Mouse (Mus musculus): Measurements from ENCODE around the gene Slc12a9. TPM values are rescaled to one million over a fixed set of nuclear protein-coding genes. Genes with fewer than 3 reads are reported as not detected.
A peak's percentile ranks its signal among the peaks of the same experiment; 100 is the strongest.

Gene Slc12a9
- polyA plus RNA-seq, 1 experiment from 2014 or later: 13.0 TPM

- Histone ChIP-seq H3K27me3 (replicated peaks) (no peaks in the 10 kb centered on the region), H3K27ac (no peak overlapping the region), H3K9me3 (no peaks in the 10 kb centered on the region), H3K4me1 (peaks cover 24% of the 10 kb centered on the region), H3K4me3 (replicated peaks) (peak overlapping the region; percentile 95), H3K4me2 (peak overlapping the region; percentile 54), H3K36me3 (peaks cover 51% of the 10 kb centered on the region), H3K9ac (peak overlapping the region; percentile 1; the same call in 1 of the 2 replicates)
- no peak for ATAC-seq (ENCODE audit: insufficient read depth, low FRiP score, low read depth)
- WGBS: 50% methylated on average over 3 of the region's 3 CpGs
These were observed 27.6 kb downstream of the Slc12a9 start for GRCm38 (mm10) chr5:137305822-137306221.

- Histone ChIP-seq H3K4me2 (peak overlapping the region; percentile 54), H3K4me1 (peaks cover 24% of the 10 kb centered on the region), H3K9me3 (no peaks in the 10 kb centered on the region), H3K9ac (no peak overlapping the region), H3K27ac (no peak overlapping the region), H3K4me3 (replicated peaks) (0 out of 2 replicates have a peak overlapping the region, but pooled peaks have one; percentile 95), H3K36me3 (peaks cover 51% of the 10 kb centered on the region), H3K27me3 (replicated peaks) (no peaks in the 10 kb centered on the region)
- ATAC-seq (ENCODE audit: insufficient read depth, low FRiP score, low read depth): no peak
- 44% methylated on average over 4 of the region's 4 CpGs for WGBS
These were observed 28.6 kb downstream of the Slc12a9 start for GRCm38 (mm10) chr5:137304816-137305215.

GRCm38 (mm10) chr5:137304165-137304564, 29.2 kb downstream of the Slc12a9 start:
- Histone ChIP-seq H3K4me1 (peaks cover 24% of the 10 kb centered on the region), H3K9ac (no peak overlapping the region), H3K27me3 (replicated peaks) (no peaks in the 10 kb centered on the region), H3K36me3 (peaks cover 51% of the 10 kb centered on the region), H3K4me3 (replicated peaks) (no peak overlapping the region), H3K27ac (no peak overlapping the region), H3K9me3 (no peaks in the 10 kb centered on the region), H3K4me2 (no peak overlapping the region)
- 67% methylated on average over 3 of the region's 3 CpGs for WGBS
- ATAC-seq (ENCODE audit: insufficient read depth, low FRiP score, low read depth): no peak

GRCm38 (mm10) chr5:137303609-137304008, 29.8 kb downstream of the Slc12a9 start:
- Histone ChIP-seq H3K9me3 (no peaks in the 10 kb centered on the region), H3K4me1 (peaks cover 24% of the 10 kb centered on the region), H3K36me3 (peaks cover 51% of the 10 kb centered on the region), H3K9ac (no peak overlapping the region), H3K4me2 (no peak overlapping the region), H3K27ac (no peak overlapping the region), H3K4me3 (replicated peaks) (no peak overlapping the region), H3K27me3 (replicated peaks) (no peaks in the 10 kb centered on the region)
- ATAC-seq (ENCODE audit: insufficient read depth, low FRiP score, low read depth): no peak
- WGBS: 64% methylated on average over 4 of the region's 4 CpGs

GRCm38 (mm10) chr5:137301253-137301652, 32.1 kb downstream of the Slc12a9 start:
- 76% methylated on average over 21 of the region's 21 CpGs for WGBS
- peaks cover 73% of the 10 kb centered on the region for H3K36me3 ChIP-seq

GRCm38 (mm10) chr5:137299240-137299639, 34.2 kb downstream of the Slc12a9 start:
- Histone ChIP-seq H3K36me3 (peaks cover 83% of the 10 kb centered on the region), H3K9me3 (no peaks in the 10 kb centered on the region)

More at GRCm38 (mm10) chr5:137301253-137301652, 32.1 kb downstream of the Slc12a9 start:
- Histone ChIP-seq H3K27ac (no peak overlapping the region), H3K4me3 (replicated peaks) (no peak overlapping the region), H3K4me2 (no peak overlapping the region), H3K9ac (no peak overlapping the region), H3K27me3 (replicated peaks) (no peaks in the 10 kb centered on the region), H3K4me1 (peaks cover 23% of the 10 kb centered on the region), H3K9me3 (no peaks in the 10 kb centered on the region)
- ATAC-seq (ENCODE audit: insufficient read depth, low FRiP score, low read depth): peak; percentile 45; the same call in 1 of the 2 replicates

GRCm38 (mm10) chr5:137297126-137297525, 36.3 kb downstream of the Slc12a9 start:
- H3K9me3 ChIP-seq: no peaks in the 10 kb centered on the region
- no peak overlapping the region for H3K4me3 ChIP-seq (replicated peaks)
- peaks cover 19% of the 10 kb centered on the region for H3K4me1 ChIP-seq
- H3K9ac ChIP-seq: no peak overlapping the region
- no peak for ATAC-seq (ENCODE audit: insufficient read depth, low FRiP score, low read depth)
- 84% methylated on average over 14 of the region's 14 CpGs for WGBS
- H3K27ac ChIP-seq: no peak overlapping the region
- H3K4me2 ChIP-seq: no peak overlapping the region
- peaks cover 67% of the 10 kb centered on the region for H3K36me3 ChIP-seq
- no peaks in the 10 kb centered on the region for H3K27me3 ChIP-seq (replicated peaks)

More at GRCm38 (mm10) chr5:137299240-137299639, 34.2 kb downstream of the Slc12a9 start:
- Histone ChIP-seq H3K27ac (no peak overlapping the region), H3K4me3 (replicated peaks) (no peak overlapping the region), H3K9ac (no peak overlapping the region), H3K4me1 (peaks cover 13% of the 10 kb centered on the region), H3K27me3 (replicated peaks) (no peaks in the 10 kb centered on the region), H3K4me2 (no peak overlapping the region)
- WGBS: 88% methylated on average over 7 of the region's 7 CpGs
- ATAC-seq (ENCODE audit: insufficient read depth, low FRiP score, low read depth): no peak

- WGBS: 89% methylated on average over 15 of the region's 15 CpGs
- H3K4me2 ChIP-seq: no peak overlapping the region
- no peaks in the 10 kb centered on the region for H3K9me3 ChIP-seq
- H3K27me3 ChIP-seq (replicated peaks): peaks cover under 1% of the 10 kb centered on the region; the same call in 1 of the 2 replicates
- no peak overlapping the region for H3K4me3 ChIP-seq (replicated peaks)
- ATAC-seq (ENCODE audit: insufficient read depth, low FRiP score, low read depth): no peak
- H3K4me1 ChIP-seq: peaks cover 19% of the 10 kb centered on the region
- no peak overlapping the region for H3K27ac ChIP-seq
- no peak overlapping the region for H3K9ac ChIP-seq
- peaks cover 55% of the 10 kb centered on the region for H3K36me3 ChIP-seq
These were observed 37.7 kb downstream of the Slc12a9 start for GRCm38 (mm10) chr5:137295712-137296111.

- peak overlapping the region; percentile 61 for H3K4me3 ChIP-seq (replicated peaks)
- no peak overlapping the region for H3K9ac ChIP-seq
- H3K4me2 ChIP-seq: peak overlapping the region; percentile 99
- no peak for ATAC-seq (ENCODE audit: insufficient read depth, low FRiP score, low read depth)
- peaks cover 19% of the 10 kb centered on the region for H3K4me1 ChIP-seq
- no peaks in the 10 kb centered on the region for H3K9me3 ChIP-seq
- H3K27me3 ChIP-seq (replicated peaks): peaks cover 4% of the 10 kb centered on the region; the same call in 1 of the 2 replicates
- H3K27ac ChIP-seq: peak overlapping the region; percentile 98; the same call in 1 of the 2 replicates
- 77% methylated on average over 9 of the region's 9 CpGs for WGBS
- peaks cover 51% of the 10 kb centered on the region for H3K36me3 ChIP-seq
These were observed 38.1 kb downstream of the Slc12a9 start for GRCm38 (mm10) chr5:137295296-137295695.

- peaks cover 19% of the 10 kb centered on the region for H3K4me1 ChIP-seq
- peaks cover 9% of the 10 kb centered on the region; the same call in 1 of the 2 replicates for H3K27me3 ChIP-seq (replicated peaks)
- H3K9me3 ChIP-seq: no peaks in the 10 kb centered on the region
- peak overlapping the region; percentile 53 for H3K9ac ChIP-seq
- peak overlapping the region; percentile 61 for H3K4me3 ChIP-seq (replicated peaks)
- peak overlapping the region; percentile 98 for H3K27ac ChIP-seq
- H3K36me3 ChIP-seq: peaks cover 45% of the 10 kb centered on the region
- peak overlapping the region; percentile 99 for H3K4me2 ChIP-seq
- 7% methylated on average over 18 of the region's 18 CpGs for WGBS
- ATAC-seq (ENCODE audit: insufficient read depth, low FRiP score, low read depth): peak; percentile 25
These were observed 38.7 kb downstream of the Slc12a9 start for GRCm38 (mm10) chr5:137294744-137295093.

GRCm38 (mm10) chr5:137293839-137294743, 39.3 kb downstream of the Slc12a9 start, which contains the start of gene Ufsp1:
Gene Ufsp1, plus strand, starts transcription at chr5:137294629.
- no peaks in the 10 kb centered on the region for H3K9me3 ChIP-seq
- H3K4me3 ChIP-seq (replicated peaks): peak within 1 kb of the TSS; percentile 61
- peaks cover 14% of the 10 kb centered on the region for H3K27me3 ChIP-seq (replicated peaks)
- peak within 1 kb of the TSS; percentile 98 for H3K27ac ChIP-seq
- peaks cover 39% of the 10 kb centered on the region for H3K36me3 ChIP-seq
- peak; percentile 89 for ATAC-seq (ENCODE audit: insufficient read depth, low FRiP score, low read depth)
- H3K4me1 ChIP-seq: peaks cover 24% of the 10 kb centered on the region
- peak within 1 kb of the TSS; percentile 73 for H3K9ac ChIP-seq
- WGBS: under 1% methylated on average over 51 of the region's 52 CpGs
- peak within 1 kb of the TSS; percentile 99 for H3K4me2 ChIP-seq

- Histone ChIP-seq H3K27me3 (replicated peaks) (peaks cover 20% of the 10 kb centered on the region), H3K36me3 (peaks cover 30% of the 10 kb centered on the region), H3K4me1 (peaks cover 31% of the 10 kb centered on the region), H3K4me2 (peak overlapping the region; percentile 99), H3K9me3 (no peaks in the 10 kb centered on the region), H3K27ac (peak overlapping the region; percentile 98), H3K4me3 (replicated peaks) (peak overlapping the region; percentile 61), H3K9ac (peak overlapping the region; percentile 73)
- under 1% methylated on average over 14 of the region's 15 CpGs for WGBS
- ATAC-seq (ENCODE audit: insufficient read depth, low FRiP score, low read depth): peak; percentile 51
These were observed 40.1 kb downstream of the Slc12a9 start for GRCm38 (mm10) chr5:137293282-137293681.
